Mouse (Mus musculus): ENCODE results near the gene Rrp12. TPM values are rescaled to one million over a fixed set of nuclear protein-coding genes. Genes with fewer than 3 reads are reported as not detected.
A peak's percentile ranks its signal among the peaks of the same experiment; 100 is the strongest.

The Rrp12 gene
- total and polyA plus RNA-seq, 3 experiments: 6.6 to 17.4 (median 13.7) TPM

DNA sequence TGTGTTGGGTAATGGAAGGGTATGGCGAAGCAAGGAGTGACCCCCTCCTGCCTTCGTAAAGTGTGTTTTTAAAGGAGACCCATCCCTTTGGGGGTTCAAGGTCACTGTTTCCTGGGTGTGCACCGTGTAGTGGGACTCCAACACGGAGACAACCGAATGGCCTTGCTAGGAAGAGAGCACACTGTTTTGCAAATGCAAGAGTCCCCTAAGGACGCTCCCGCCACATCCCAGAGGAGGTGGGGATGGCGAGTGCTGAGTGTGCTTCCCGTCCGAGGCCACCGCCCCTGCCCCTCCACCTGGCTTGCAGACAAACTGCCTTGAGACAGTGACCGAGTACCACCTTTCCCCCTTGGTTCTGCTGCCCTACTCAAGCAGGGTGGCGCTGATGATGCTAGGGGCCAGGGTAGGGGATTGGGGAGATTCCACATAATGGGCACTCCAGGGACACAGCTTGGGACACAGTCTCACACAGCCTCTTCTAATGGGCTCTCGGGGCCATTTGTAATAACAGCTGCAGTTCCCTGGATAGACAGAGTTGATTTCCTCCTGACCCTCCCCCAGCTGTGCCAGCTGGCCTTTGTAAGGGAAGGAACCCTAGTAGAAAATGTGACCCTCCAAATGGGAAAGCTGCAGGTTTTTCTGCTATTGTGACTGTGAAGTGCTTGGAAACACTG is 64.1 kb downstream of the Rrp12 start:
- DNase-seq: peak in 1 of 2 experiments; percentile 24
- no peak overlapping the region for H3K9ac ChIP-seq (ENCODE audit: low read depth, low read length)
- no peak overlapping the region for H3K4me3 ChIP-seq
- 56% methylated on average over 14 of the region's 14 CpGs for WGBS
- intact Hi-C loops (cut with DNase I): no loop called here
- H3K27ac ChIP-seq: no peak overlapping the region
- H3K36me3 ChIP-seq (ENCODE audit: control insufficient read depth, insufficient read depth, low read length): no peaks in the 10 kb centered on the region
- no peaks in the 10 kb centered on the region for H3K79me2 ChIP-seq (replicated peaks; ENCODE audit: control insufficient read depth, insufficient read depth, low read length)
- TF ChIP-seq POLR2A (IDR thresholded peaks at IDR 0.05; ENCODE audit: insufficient read depth, low read depth, low read length) (no peak), CTCF (IDR thresholded peaks at IDR 0.05) (no peak), EP300 (IDR thresholded peaks at IDR 0.05; ENCODE audit: insufficient read depth, low read depth, low read length) (no peak)
- peaks cover 8% of the 10 kb centered on the region for H3K4me1 ChIP-seq (ENCODE audit: control insufficient read depth, insufficient read depth, low read length)
- H3K27me3 ChIP-seq (ENCODE audit: control insufficient read depth, insufficient read depth, low read length): no peaks in the 10 kb centered on the region

DNA sequence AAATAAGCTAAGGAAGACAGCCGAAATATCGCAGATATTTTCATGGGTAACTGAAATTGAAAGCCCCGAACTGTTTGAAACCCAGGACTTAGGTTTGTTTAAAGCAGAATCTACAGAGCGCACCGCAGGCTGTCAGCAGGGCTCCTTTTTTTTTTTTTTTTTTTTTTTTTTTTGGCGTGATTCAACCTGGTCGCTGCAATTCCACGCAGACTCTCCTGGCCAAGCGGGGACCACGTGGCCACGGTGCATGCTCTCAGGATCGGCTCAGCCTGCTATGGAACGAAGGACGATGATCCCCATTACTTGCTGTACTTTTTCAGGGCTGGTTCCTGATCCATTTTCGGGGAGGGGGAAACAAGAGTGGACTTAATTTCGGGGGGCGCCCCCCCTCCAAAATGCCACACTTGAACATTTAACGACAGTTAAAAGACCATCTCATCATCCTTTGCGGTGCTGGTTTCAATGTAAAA is 64.8 kb downstream of the Rrp12 start:
- H3K9ac ChIP-seq (ENCODE audit: low read depth, low read length): peak overlapping the region; percentile 76
- no peaks in the 10 kb centered on the region for H3K79me2 ChIP-seq (replicated peaks; ENCODE audit: control insufficient read depth, insufficient read depth, low read length)
- no peaks in the 10 kb centered on the region for H3K36me3 ChIP-seq (ENCODE audit: control insufficient read depth, insufficient read depth, low read length)
- DNase-seq: no peak
- H3K27ac ChIP-seq: peak overlapping the region; percentile 99
- 6% methylated on average over 19 of the region's 19 CpGs for WGBS
- H3K27me3 ChIP-seq (ENCODE audit: control insufficient read depth, insufficient read depth, low read length): no peaks in the 10 kb centered on the region
- intact Hi-C loops (cut with DNase I): no loop called here
- H3K4me1 ChIP-seq (ENCODE audit: control insufficient read depth, insufficient read depth, low read length): peaks cover 8% of the 10 kb centered on the region
- H3K4me3 ChIP-seq: peak overlapping the region; percentile 82
- TF ChIP-seq CTCF (IDR thresholded peaks at IDR 0.05) (no peak), EP300 (IDR thresholded peaks at IDR 0.05; ENCODE audit: insufficient read depth, low read depth, low read length) (no peak), POLR2A (IDR thresholded peaks at IDR 0.05; ENCODE audit: insufficient read depth, low read depth, low read length) (no peak)

DNA sequence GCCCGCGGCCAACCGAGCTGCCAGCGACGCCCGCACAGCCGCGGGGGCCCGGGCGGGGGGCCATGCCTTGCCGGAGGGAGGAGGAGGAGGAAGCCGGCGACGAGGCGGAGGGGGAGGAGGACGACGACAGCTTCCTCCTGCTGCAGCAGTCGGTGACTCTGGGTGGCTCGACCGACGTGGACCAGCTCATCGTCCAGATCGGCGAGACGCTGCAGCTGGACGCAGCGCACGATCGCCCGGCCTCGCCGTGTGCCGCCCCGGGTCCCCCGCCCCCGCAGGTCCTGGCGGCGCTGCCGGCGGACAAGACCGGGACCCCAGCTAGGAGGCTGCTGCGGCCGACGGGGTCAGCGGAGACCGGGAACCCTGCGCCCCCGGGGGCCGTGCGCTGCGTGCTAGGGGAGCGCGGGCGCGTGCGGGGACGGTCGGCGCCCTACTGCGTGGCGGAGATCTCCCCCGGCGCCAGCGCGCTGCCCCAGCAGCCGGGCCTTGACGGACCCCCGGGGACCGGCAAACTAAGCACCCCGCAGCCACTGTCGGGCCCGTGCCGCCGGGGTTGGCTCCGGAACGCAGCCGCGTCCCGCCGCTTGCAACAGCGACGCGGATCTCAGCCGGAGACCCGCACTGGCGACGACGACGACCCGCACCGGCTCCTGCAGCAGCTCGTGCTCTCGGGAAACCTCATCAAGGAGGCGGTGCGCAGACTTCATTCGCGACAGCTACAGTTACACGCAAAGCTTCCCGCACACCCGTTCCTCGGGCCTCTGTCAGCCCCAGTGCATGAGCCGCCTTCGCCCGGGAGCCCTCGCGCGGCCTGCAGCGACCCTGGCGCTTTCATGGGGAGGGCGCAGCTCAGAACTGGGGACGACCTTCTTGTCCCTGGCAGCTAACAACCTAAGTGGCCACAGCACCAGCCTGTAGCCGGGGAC is 65.6 kb downstream of the Rrp12 start:
- Histone ChIP-seq H3K36me3 (ENCODE audit: control insufficient read depth, insufficient read depth, low read length) (no peaks in the 10 kb centered on the region), H3K79me2 (replicated peaks; ENCODE audit: control insufficient read depth, insufficient read depth, low read length) (no peaks in the 10 kb centered on the region), H3K9ac (ENCODE audit: low read depth, low read length) (peak overlapping the region; percentile 76), H3K4me3 (peak overlapping the region; percentile 82), H3K27me3 (ENCODE audit: control insufficient read depth, insufficient read depth, low read length) (no peaks in the 10 kb centered on the region), H3K4me1 (ENCODE audit: control insufficient read depth, insufficient read depth, low read length) (peaks cover 8% of the 10 kb centered on the region), H3K27ac (peak overlapping the region; percentile 99)
- intact Hi-C loops (cut with DNase I): no loop called here
- DNase-seq: peak; percentile 66 to 67
- WGBS: under 1% methylated on average over 110 of the region's 112 CpGs
- TF ChIP-seq EP300 (IDR thresholded peaks at IDR 0.05; ENCODE audit: insufficient read depth, low read depth, low read length) (no peak), CTCF (IDR thresholded peaks at IDR 0.05) (peak; percentile 34), POLR2A (IDR thresholded peaks at IDR 0.05; ENCODE audit: insufficient read depth, low read depth, low read length) (no peak)

DNA sequence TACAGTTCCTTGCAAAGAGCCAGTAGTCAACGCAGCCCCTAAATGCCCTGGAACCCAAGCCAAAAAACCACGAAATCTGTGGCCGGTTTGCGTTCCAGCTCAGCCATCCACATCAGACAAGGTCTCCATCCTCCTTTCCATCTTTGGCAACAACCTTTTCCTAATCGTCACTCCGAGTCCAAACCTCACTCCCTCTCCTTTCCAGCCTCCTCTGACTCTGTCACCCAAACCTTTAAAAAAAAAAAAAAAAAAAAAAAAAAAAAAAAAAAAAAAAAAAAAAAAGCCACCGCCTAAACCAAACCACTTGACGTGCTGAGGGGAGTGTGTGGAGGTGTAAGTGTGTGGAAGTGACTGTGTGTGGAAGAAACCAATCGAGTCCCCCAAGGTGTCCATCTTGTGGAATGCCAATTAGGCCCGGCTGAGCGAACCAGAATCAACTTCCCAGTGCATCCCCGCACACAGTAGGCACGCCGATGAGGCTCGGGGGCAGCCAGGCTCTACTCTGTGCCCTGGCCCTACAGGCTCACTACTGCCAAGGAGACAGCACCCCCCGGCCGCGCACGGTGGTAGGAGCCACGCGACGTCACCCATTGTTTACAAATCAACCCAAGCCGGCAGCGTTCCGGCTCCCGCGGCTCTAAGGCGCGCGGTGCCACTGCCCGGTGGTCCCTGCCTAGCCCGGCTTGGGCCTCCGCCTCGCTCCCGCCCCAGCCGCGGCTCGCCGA is 66.4 kb downstream of the Rrp12 start, which contains the start of gene Frat1:
Frat1 (plus strand) TSS at position 590 of the 725 bp plus-strand sequence.
- intact Hi-C loops (cut with DNase I): loop anchor here (1.0 to 2.0 kb wide), 2 partner anchors 19 to 27 kb away; partner anchors contain the start of genes Arhgap19 and Frat2

DNA sequence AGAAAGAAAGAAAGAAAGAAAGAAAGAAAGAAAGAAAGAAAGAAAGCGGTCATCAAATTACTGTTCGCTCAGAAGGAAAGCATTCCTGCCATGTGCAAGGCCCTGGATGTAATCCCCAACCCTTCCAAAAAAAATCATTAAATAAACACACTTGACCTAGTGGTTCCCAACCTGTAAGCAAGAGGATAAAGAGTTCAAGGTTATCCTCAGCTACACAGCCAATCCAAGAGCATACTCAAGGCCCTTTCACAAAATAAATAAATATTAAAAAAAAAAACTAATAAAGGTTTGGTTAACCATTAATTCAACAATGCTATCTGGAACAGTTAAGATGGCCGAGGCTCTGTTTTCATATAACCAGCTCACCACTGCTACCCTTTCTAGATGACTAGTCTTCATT is 67.0 kb downstream of the Rrp12 start:
- no peak for DNase-seq
- Histone ChIP-seq H3K4me3 (peak overlapping the region; percentile 82; the same call in 1 of the 2 replicates), H3K27me3 (ENCODE audit: control insufficient read depth, insufficient read depth, low read length) (no peaks in the 10 kb centered on the region), H3K36me3 (ENCODE audit: control insufficient read depth, insufficient read depth, low read length) (no peaks in the 10 kb centered on the region), H3K79me2 (replicated peaks; ENCODE audit: control insufficient read depth, insufficient read depth, low read length) (no peaks in the 10 kb centered on the region), H3K4me1 (ENCODE audit: control insufficient read depth, insufficient read depth, low read length) (peaks cover 8% of the 10 kb centered on the region), H3K9ac (ENCODE audit: low read depth, low read length) (no peak overlapping the region), H3K27ac (0 out of 2 replicates have a peak overlapping the region, but pooled peaks have one; percentile 24)
- 83% methylated on average over 3 of the region's 3 CpGs for WGBS
- intact Hi-C loops (cut with DNase I): loop anchor here (1.0 to 2.0 kb wide), 2 partner anchors 19 to 26 kb away; partner anchors contain the start of genes Arhgap19 and Frat2
- no peak for TF ChIP-seq POLR2A (IDR thresholded peaks at IDR 0.05; ENCODE audit: insufficient read depth, low read depth, low read length)
- no peak for TF ChIP-seq CTCF (IDR thresholded peaks at IDR 0.05)
- TF ChIP-seq EP300 (IDR thresholded peaks at IDR 0.05; ENCODE audit: insufficient read depth, low read depth, low read length): no peak

More for the DNA sequence above, 66.4 kb downstream of the Rrp12 start, which contains the start of gene Frat1:
- TF ChIP-seq EP300 (IDR thresholded peaks at IDR 0.05; ENCODE audit: insufficient read depth, low read depth, low read length) (no peak), CTCF (IDR thresholded peaks at IDR 0.05) (no peak), POLR2A (IDR thresholded peaks at IDR 0.05; ENCODE audit: insufficient read depth, low read depth, low read length) (peak; percentile 53; the same call in 1 of the 2 replicates)
- DNase-seq: peak; percentile 93
- WGBS: 1% methylated on average over 39 of the region's 39 CpGs
- H3K27ac ChIP-seq: peak within 1 kb of the TSS; percentile 99
- no peaks in the 10 kb centered on the region for H3K27me3 ChIP-seq (ENCODE audit: control insufficient read depth, insufficient read depth, low read length)
- peak within 1 kb of the TSS; percentile 85 for H3K9ac ChIP-seq (ENCODE audit: low read depth, low read length)
- H3K79me2 ChIP-seq (replicated peaks; ENCODE audit: control insufficient read depth, insufficient read depth, low read length): no peaks in the 10 kb centered on the region
- H3K36me3 ChIP-seq (ENCODE audit: control insufficient read depth, insufficient read depth, low read length): no peaks in the 10 kb centered on the region
- H3K4me1 ChIP-seq (ENCODE audit: control insufficient read depth, insufficient read depth, low read length): peaks cover 8% of the 10 kb centered on the region
- peak within 1 kb of the TSS; percentile 82 for H3K4me3 ChIP-seq
